Mouse (Mus musculus): Measurements from ENCODE around the gene Ppp5c. TPM values are rescaled to one million over a fixed set of nuclear protein-coding genes. Genes with fewer than 3 reads are reported as not detected.

The Ppp5c gene
- total and polyA plus RNA-seq, 2 experiments from 2014 or later, result 65.7 to 137 TPM

- peaks cover 41% of the 10 kb centered on the region for H3K36me3 ChIP-seq (ENCODE audit: insufficient read depth)
- no peak overlapping the region for H3K4me2 ChIP-seq (ENCODE audit: low read depth)
- no peaks in the 10 kb centered on the region for H3K9me3 ChIP-seq (ENCODE audit: low read length)
- H3K4me1 ChIP-seq (ENCODE audit: insufficient read depth), result peaks cover 11% of the 10 kb centered on the region; the same call in 1 of the 2 replicates
- no peak overlapping the region for H3K4me3 ChIP-seq (ENCODE audit: low read depth, low read length)
- TF ChIP-seq CTCF (IDR thresholded peaks at IDR 0.05; ENCODE audit: low read depth), result no peak
- no peak overlapping the region for H3K27ac ChIP-seq (ENCODE audit: low read depth, low read length)
- DNase-seq (no peak), ATAC-seq (no peak)
- no peaks in the 10 kb centered on the region for H3K27me3 ChIP-seq (ENCODE audit: insufficient read depth, low read length)
- 83% methylated on average over 10 of the region's 10 CpGs for whole genome bisulfite sequencing
- no peak overlapping the region for H3K9ac ChIP-seq
Observed at GRCm38 (mm10) chr7:17024814-17025504, 2.8 kb downstream of the Ppp5c start.

- Histone ChIP-seq H3K9me3 (ENCODE audit: low read length) (no peaks in the 10 kb centered on the region), H3K4me2 (ENCODE audit: low read depth) (no peak overlapping the region), H3K9ac (no peak overlapping the region), H3K4me1 (ENCODE audit: insufficient read depth) (peaks cover 11% of the 10 kb centered on the region; the same call in 1 of the 2 replicates), H3K27me3 (ENCODE audit: insufficient read depth, low read length) (no peaks in the 10 kb centered on the region), H3K4me3 (ENCODE audit: low read depth, low read length) (no peak overlapping the region), H3K36me3 (ENCODE audit: insufficient read depth) (peaks cover 49% of the 10 kb centered on the region), H3K27ac (ENCODE audit: low read depth, low read length) (no peak overlapping the region)
- DNase-seq, result no peak
- 86% methylated on average over 6 of the region's 6 CpGs for WGBS
- no peak for ATAC-seq
- no peak for TF ChIP-seq CTCF (IDR thresholded peaks at IDR 0.05; ENCODE audit: low read depth)
Observed at GRCm38 (mm10) chr7:17024141-17024540, 3.6 kb downstream of the Ppp5c start.

- DNase-seq (no peak), ATAC-seq (no peak)
- 89% methylated on average over 4 of the region's 4 CpGs for WGBS
- peaks cover 11% of the 10 kb centered on the region; the same call in 1 of the 2 replicates for H3K4me1 ChIP-seq (ENCODE audit: insufficient read depth)
- no peak for TF ChIP-seq CTCF (IDR thresholded peaks at IDR 0.05; ENCODE audit: low read depth)
- H3K4me3 ChIP-seq (ENCODE audit: low read depth, low read length), result no peak overlapping the region
- no peaks in the 10 kb centered on the region for H3K27me3 ChIP-seq (ENCODE audit: insufficient read depth, low read length)
- H3K27ac ChIP-seq (ENCODE audit: low read depth, low read length), result no peak overlapping the region
- H3K4me2 ChIP-seq (ENCODE audit: low read depth), result no peak overlapping the region
- no peak overlapping the region for H3K9ac ChIP-seq
- no peaks in the 10 kb centered on the region for H3K9me3 ChIP-seq (ENCODE audit: low read length)
- peaks cover 50% of the 10 kb centered on the region for H3K36me3 ChIP-seq (ENCODE audit: insufficient read depth)
Observed at GRCm38 (mm10) chr7:17023701-17024100, 4.0 kb downstream of the Ppp5c start.

- Histone ChIP-seq H3K9ac (no peak overlapping the region), H3K4me2 (ENCODE audit: low read depth) (no peak overlapping the region), H3K4me1 (ENCODE audit: insufficient read depth) (peaks cover 13% of the 10 kb centered on the region; the same call in 1 of the 2 replicates), H3K27ac (ENCODE audit: low read depth, low read length) (no peak overlapping the region), H3K9me3 (ENCODE audit: low read length) (no peaks in the 10 kb centered on the region), H3K36me3 (ENCODE audit: insufficient read depth) (peaks cover 50% of the 10 kb centered on the region), H3K4me3 (ENCODE audit: low read depth, low read length) (no peak overlapping the region), H3K27me3 (ENCODE audit: insufficient read depth, low read length) (no peaks in the 10 kb centered on the region)
- DNase-seq (no peak), ATAC-seq (no peak)
- TF ChIP-seq CTCF (IDR thresholded peaks at IDR 0.05; ENCODE audit: low read depth), result no peak
- WGBS, result 95% methylated on average over 15 of the region's 15 CpGs
Observed at GRCm38 (mm10) chr7:17022176-17022575, 5.5 kb downstream of the Ppp5c start.

- Histone ChIP-seq H3K36me3 (ENCODE audit: insufficient read depth) (peaks cover 62% of the 10 kb centered on the region), H3K4me3 (ENCODE audit: low read depth, low read length) (no peak overlapping the region), H3K27ac (ENCODE audit: low read depth, low read length) (no peak overlapping the region), H3K9ac (no peak overlapping the region), H3K9me3 (ENCODE audit: low read length) (no peaks in the 10 kb centered on the region), H3K4me1 (ENCODE audit: insufficient read depth) (0 out of 2 replicates have a peak, but pooled peaks cover 4% of the 10 kb centered on the region), H3K4me2 (ENCODE audit: low read depth) (no peak overlapping the region), H3K27me3 (ENCODE audit: insufficient read depth, low read length) (no peaks in the 10 kb centered on the region)
- no peak for TF ChIP-seq CTCF (IDR thresholded peaks at IDR 0.05; ENCODE audit: low read depth)
- no peak for ATAC-seq
- no peak for DNase-seq
- 87% methylated on average over 7 of the region's 7 CpGs for WGBS
Observed at GRCm38 (mm10) chr7:17019426-17020166, 8.1 kb downstream of the Ppp5c start.

GRCm38 (mm10) chr7:17017921-17018320 lies 9.8 kb downstream of the Ppp5c start:
- Histone ChIP-seq H3K4me1 (ENCODE audit: insufficient read depth) (0 out of 2 replicates have a peak, but pooled peaks cover 4% of the 10 kb centered on the region), H3K9ac (no peak overlapping the region), H3K4me2 (ENCODE audit: low read depth) (no peak overlapping the region), H3K9me3 (ENCODE audit: low read length) (no peaks in the 10 kb centered on the region), H3K36me3 (ENCODE audit: insufficient read depth) (peaks cover 64% of the 10 kb centered on the region), H3K27ac (ENCODE audit: low read depth, low read length) (no peak overlapping the region), H3K4me3 (ENCODE audit: low read depth, low read length) (no peak overlapping the region), H3K27me3 (ENCODE audit: insufficient read depth, low read length) (no peaks in the 10 kb centered on the region)
- 81% methylated on average over 2 of the region's 2 CpGs for WGBS
- ATAC-seq (no peak), DNase-seq (no peak)
- TF ChIP-seq CTCF (IDR thresholded peaks at IDR 0.05; ENCODE audit: low read depth), result no peak

GRCm38 (mm10) chr7:17017036-17017435 lies 10.7 kb downstream of the Ppp5c start:
- Histone ChIP-seq H3K27ac (ENCODE audit: low read depth, low read length) (peak overlapping the region; percentile 40; the same call in 1 of the 2 replicates), H3K9me3 (ENCODE audit: low read length) (no peaks in the 10 kb centered on the region), H3K9ac (no peak overlapping the region), H3K36me3 (ENCODE audit: insufficient read depth) (peaks cover 65% of the 10 kb centered on the region), H3K4me1 (ENCODE audit: insufficient read depth) (0 out of 2 replicates have a peak, but pooled peaks cover 4% of the 10 kb centered on the region), H3K27me3 (ENCODE audit: insufficient read depth, low read length) (no peaks in the 10 kb centered on the region), H3K4me2 (ENCODE audit: low read depth) (no peak overlapping the region), H3K4me3 (ENCODE audit: low read depth, low read length) (no peak overlapping the region)
- DNase-seq (peak; percentile 86), ATAC-seq (peak; percentile 86)
- WGBS, result 31% methylated on average over 1 of the region's 1 CpGs
- TF ChIP-seq CTCF (IDR thresholded peaks at IDR 0.05; ENCODE audit: low read depth), result no peak
